Mouse (Mus musculus): ENCODE measurements around the gene Gtf3c5. TPM values are rescaled to one million over a fixed set of nuclear protein-coding genes. Genes with fewer than 3 reads are reported as not detected.

The Gtf3c5 gene
- polyA plus RNA-seq, 1 experiment from 2014 or later = 28.6 TPM

GRCm38 (mm10) chr2:28585043-28585571 is 1.6 kb upstream of the Gtf3c5 start:
- H3K4me1 ChIP-seq (replicated peaks; ENCODE audit: control insufficient read depth, insufficient read depth, low read length) = peaks cover 19% of the 10 kb centered on the region
- ATAC-seq (ENCODE audit: low FRiP score) (no peak), DNase-seq (ENCODE audit: low spot score) (peak; percentile 86)
- no peak overlapping the region for H3K27ac ChIP-seq
- WGBS = 20% methylated on average over 6 of the region's 6 CpGs
- no peak overlapping the region for H3K4me3 ChIP-seq (replicated peaks; ENCODE audit: low read length)
- H3K9me3 ChIP-seq (ENCODE audit: control insufficient read depth, low read length) = no peaks in the 10 kb centered on the region
- no peaks in the 10 kb centered on the region for H3K36me3 ChIP-seq (replicated peaks; ENCODE audit: control insufficient read depth, insufficient read depth)
- H3K9ac ChIP-seq = no peak overlapping the region
- H3K27me3 ChIP-seq (ENCODE audit: control insufficient read depth, insufficient read depth, low read length) = no peaks in the 10 kb centered on the region
- no peak overlapping the region for H3K4me2 ChIP-seq (replicated peaks)

GRCm38 (mm10) chr2:28582647-28583353 is 751 bp downstream of the Gtf3c5 start:
- Histone ChIP-seq H3K36me3 (replicated peaks; ENCODE audit: control insufficient read depth, insufficient read depth) (peaks cover 19% of the 10 kb centered on the region), H3K9ac (peak overlapping the region; percentile 64), H3K4me1 (replicated peaks; ENCODE audit: control insufficient read depth, insufficient read depth, low read length) (peaks cover 19% of the 10 kb centered on the region), H3K4me3 (replicated peaks; ENCODE audit: low read length) (peak overlapping the region; percentile 62), H3K27me3 (ENCODE audit: control insufficient read depth, insufficient read depth, low read length) (no peaks in the 10 kb centered on the region), H3K4me2 (replicated peaks) (peak overlapping the region; percentile 69), H3K9me3 (ENCODE audit: control insufficient read depth, low read length) (no peaks in the 10 kb centered on the region), H3K27ac (peak overlapping the region; percentile 90)
- peak; percentile 87 for DNase-seq (ENCODE audit: low spot score)
- under 1% methylated on average over 56 of the region's 56 CpGs for whole genome bisulfite sequencing
- ATAC-seq (ENCODE audit: low FRiP score) = peak; percentile 94

- no peak overlapping the region for H3K27ac ChIP-seq
- H3K36me3 ChIP-seq (replicated peaks; ENCODE audit: control insufficient read depth, insufficient read depth) = peaks cover 55% of the 10 kb centered on the region
- no peak overlapping the region for H3K4me2 ChIP-seq (replicated peaks)
- no peak for ATAC-seq (ENCODE audit: low FRiP score)
- no peaks in the 10 kb centered on the region for H3K9me3 ChIP-seq (ENCODE audit: control insufficient read depth, low read length)
- no peak overlapping the region for H3K4me3 ChIP-seq (replicated peaks; ENCODE audit: low read length)
- peaks cover 12% of the 10 kb centered on the region for H3K4me1 ChIP-seq (replicated peaks; ENCODE audit: control insufficient read depth, insufficient read depth, low read length)
- DNase-seq (ENCODE audit: low spot score) = no peak
- WGBS = 73% methylated on average over 5 of the region's 5 CpGs
- H3K27me3 ChIP-seq (ENCODE audit: control insufficient read depth, insufficient read depth, low read length) = no peaks in the 10 kb centered on the region
- no peak overlapping the region for H3K9ac ChIP-seq
Observed at GRCm38 (mm10) chr2:28578003-28578402, 5.5 kb downstream of the Gtf3c5 start.

GRCm38 (mm10) chr2:28576815-28577214 is 6.7 kb downstream of the Gtf3c5 start:
- H3K36me3 ChIP-seq (replicated peaks; ENCODE audit: control insufficient read depth, insufficient read depth) = peaks cover 67% of the 10 kb centered on the region
- H3K27ac ChIP-seq = no peak overlapping the region
- no peaks in the 10 kb centered on the region for H3K27me3 ChIP-seq (ENCODE audit: control insufficient read depth, insufficient read depth, low read length)
- peaks cover 7% of the 10 kb centered on the region for H3K4me1 ChIP-seq (replicated peaks; ENCODE audit: control insufficient read depth, insufficient read depth, low read length)
- ATAC-seq (ENCODE audit: low FRiP score) = no peak
- 91% methylated on average over 3 of the region's 3 CpGs for WGBS
- DNase-seq (ENCODE audit: low spot score) = no peak
- no peaks in the 10 kb centered on the region for H3K9me3 ChIP-seq (ENCODE audit: control insufficient read depth, low read length)
- H3K4me2 ChIP-seq (replicated peaks) = no peak overlapping the region
- H3K4me3 ChIP-seq (replicated peaks; ENCODE audit: low read length) = no peak overlapping the region
- no peak overlapping the region for H3K9ac ChIP-seq

- WGBS = 79% methylated on average over 4 of the region's 4 CpGs
- H3K27ac ChIP-seq = no peak overlapping the region
- H3K9ac ChIP-seq = no peak overlapping the region
- H3K4me2 ChIP-seq (replicated peaks) = no peak overlapping the region
- no peaks in the 10 kb centered on the region for H3K9me3 ChIP-seq (ENCODE audit: control insufficient read depth, low read length)
- H3K4me3 ChIP-seq (replicated peaks; ENCODE audit: low read length) = no peak overlapping the region
- peaks cover 82% of the 10 kb centered on the region for H3K36me3 ChIP-seq (replicated peaks; ENCODE audit: control insufficient read depth, insufficient read depth)
- no peaks in the 10 kb centered on the region for H3K27me3 ChIP-seq (ENCODE audit: control insufficient read depth, insufficient read depth, low read length)
- ATAC-seq (ENCODE audit: low FRiP score) = no peak
- H3K4me1 ChIP-seq (replicated peaks; ENCODE audit: control insufficient read depth, insufficient read depth, low read length) = no peaks in the 10 kb centered on the region
- no peak for DNase-seq (ENCODE audit: low spot score)
Observed at GRCm38 (mm10) chr2:28575341-28575740, 8.2 kb downstream of the Gtf3c5 start.

- Histone ChIP-seq H3K27me3 (ENCODE audit: control insufficient read depth, insufficient read depth, low read length) (no peaks in the 10 kb centered on the region), H3K9me3 (ENCODE audit: control insufficient read depth, low read length) (no peaks in the 10 kb centered on the region), H3K4me1 (replicated peaks; ENCODE audit: control insufficient read depth, insufficient read depth, low read length) (no peaks in the 10 kb centered on the region), H3K36me3 (replicated peaks; ENCODE audit: control insufficient read depth, insufficient read depth) (peaks cover 95% of the 10 kb centered on the region), H3K4me2 (replicated peaks) (no peak overlapping the region), H3K4me3 (replicated peaks; ENCODE audit: low read length) (no peak overlapping the region), H3K9ac (no peak overlapping the region), H3K27ac (no peak overlapping the region)
- ATAC-seq (ENCODE audit: low FRiP score) (no peak), DNase-seq (ENCODE audit: low spot score) (no peak)
- WGBS = 82% methylated on average over 2 of the region's 3 CpGs
Observed at GRCm38 (mm10) chr2:28569903-28570302, 13.6 kb downstream of the Gtf3c5 start.

- H3K27ac ChIP-seq = peak overlapping the region; percentile 38; the same call in 1 of the 2 replicates
Observed at GRCm38 (mm10) chr2:28566545-28566944, 17.0 kb downstream of the Gtf3c5 start.

GRCm38 (mm10) chr2:28564380-28564779 is 19.2 kb downstream of the Gtf3c5 start:
- Histone ChIP-seq H3K36me3 (replicated peaks; ENCODE audit: control insufficient read depth, insufficient read depth) (peaks cover 44% of the 10 kb centered on the region), H3K4me2 (replicated peaks) (no peak overlapping the region), H3K27ac (no peak overlapping the region), H3K9me3 (ENCODE audit: control insufficient read depth, low read length) (no peaks in the 10 kb centered on the region), H3K27me3 (ENCODE audit: control insufficient read depth, insufficient read depth, low read length) (no peaks in the 10 kb centered on the region), H3K4me1 (replicated peaks; ENCODE audit: control insufficient read depth, insufficient read depth, low read length) (no peaks in the 10 kb centered on the region), H3K9ac (no peak overlapping the region), H3K4me3 (replicated peaks; ENCODE audit: low read length) (no peak overlapping the region)
- 89% methylated on average over 4 of the region's 4 CpGs for WGBS
- ATAC-seq (ENCODE audit: low FRiP score) (no peak), DNase-seq (ENCODE audit: low spot score) (no peak)

More at GRCm38 (mm10) chr2:28566545-28566944, 17.0 kb downstream of the Gtf3c5 start:
- no peaks in the 10 kb centered on the region for H3K27me3 ChIP-seq (ENCODE audit: control insufficient read depth, insufficient read depth, low read length)
- 65% methylated on average over 5 of the region's 5 CpGs for WGBS
- no peak overlapping the region for H3K4me3 ChIP-seq (replicated peaks; ENCODE audit: low read length)
- no peaks in the 10 kb centered on the region for H3K9me3 ChIP-seq (ENCODE audit: control insufficient read depth, low read length)
- no peak overlapping the region for H3K9ac ChIP-seq
- DNase-seq (ENCODE audit: low spot score) (no peak), ATAC-seq (ENCODE audit: low FRiP score) (no peak)
- no peaks in the 10 kb centered on the region for H3K4me1 ChIP-seq (replicated peaks; ENCODE audit: control insufficient read depth, insufficient read depth, low read length)
- H3K4me2 ChIP-seq (replicated peaks) = no peak overlapping the region
- peaks cover 65% of the 10 kb centered on the region for H3K36me3 ChIP-seq (replicated peaks; ENCODE audit: control insufficient read depth, insufficient read depth)

- Histone ChIP-seq H3K9me3 (ENCODE audit: control insufficient read depth, low read length) (no peaks in the 10 kb centered on the region), H3K36me3 (replicated peaks; ENCODE audit: control insufficient read depth, insufficient read depth) (peaks cover 39% of the 10 kb centered on the region), H3K4me1 (replicated peaks; ENCODE audit: control insufficient read depth, insufficient read depth, low read length) (no peaks in the 10 kb centered on the region), H3K27ac (no peak overlapping the region), H3K4me2 (replicated peaks) (no peak overlapping the region), H3K9ac (no peak overlapping the region), H3K27me3 (ENCODE audit: control insufficient read depth, insufficient read depth, low read length) (no peaks in the 10 kb centered on the region), H3K4me3 (replicated peaks; ENCODE audit: low read length) (no peak overlapping the region)
- no peak for ATAC-seq (ENCODE audit: low FRiP score)
- no peak for DNase-seq (ENCODE audit: low spot score)
Observed at GRCm38 (mm10) chr2:28563830-28564229, 19.7 kb downstream of the Gtf3c5 start.
